Comparison of ENCODE assay signal across 12 mouse cellular contexts in the genomic region with DNA sequence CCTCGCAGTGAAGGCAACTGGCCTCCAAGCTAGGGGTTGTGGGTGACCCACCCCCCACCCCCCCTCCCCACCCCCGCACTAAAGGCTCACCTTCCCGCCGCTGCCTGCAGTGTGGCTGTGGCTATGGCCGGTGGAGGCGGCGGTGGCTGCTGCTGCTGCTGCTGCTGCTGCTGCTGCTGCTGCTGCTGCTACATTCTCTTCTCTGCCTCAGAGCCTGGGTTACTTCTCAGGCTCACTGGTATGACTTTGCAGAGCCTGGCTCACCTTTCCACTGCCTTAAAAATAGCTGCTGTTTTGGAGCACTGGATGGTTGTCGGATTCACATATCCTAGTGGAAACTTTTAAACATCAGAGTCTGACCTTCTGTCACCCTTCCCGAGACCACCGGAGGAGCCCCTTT. TPM values are rescaled to one million over a fixed set of nuclear protein-coding genes. Genes with fewer than 3 reads are reported as not detected.
DNase-seq lines count a peak whose midpoint lies in the region; ATAC-seq lines count a peak whose summit lies in the region.
"Had no signal": no experiment of that assay in that cellular context is flagged by ENCODE, and none has a peak within 500 bp of the region (broad histone marks: within the 10 kb centered on the region; RNA-seq: fewer than 3 reads in every experiment).

No protein-coding gene starts in this region.

- 0 out of 2 replicates have a peak overlapping the region, but pooled peaks have one; percentile 2 for H3K4me2 ChIP-seq in forebrain, embryonic 12.5 days
- H3K4me2 ChIP-seq in forebrain, embryonic 13.5 days: no peak overlapping the region
- 0 out of 2 replicates have a peak overlapping the region, but pooled peaks have one; percentile 11 for H3K4me2 ChIP-seq in liver, embryonic 11.5 days
- peak overlapping the region; percentile 34 for H3K4me2 ChIP-seq in hindbrain, embryonic 13.5 days
- peak overlapping the region; percentile 37 for H3K4me2 ChIP-seq in neural tube, embryonic 12.5 days (replicated peaks)

- H3K4me1 ChIP-seq in forebrain, embryonic 12.5 days: peaks cover 46% of the 10 kb centered on the region
- peaks cover 47% of the 10 kb centered on the region for H3K4me1 ChIP-seq in forebrain, embryonic 13.5 days
- H3K4me1 ChIP-seq in liver, embryonic 11.5 days (replicated peaks; ENCODE audit: control insufficient read depth, insufficient read depth, low read length): peaks cover 17% of the 10 kb centered on the region
- H3K4me1 ChIP-seq in hindbrain, embryonic 13.5 days (replicated peaks): peaks cover 83% of the 10 kb centered on the region
- peaks cover 25% of the 10 kb centered on the region for H3K4me1 ChIP-seq in neural tube, embryonic 12.5 days

- H3K27ac ChIP-seq in forebrain, embryonic 12.5 days: no peak overlapping the region
- H3K27ac ChIP-seq in forebrain, embryonic 13.5 days: no peak overlapping the region
- H3K27ac ChIP-seq in liver, embryonic 11.5 days (ENCODE audit: low read depth, low read length): no peak overlapping the region
- H3K27ac ChIP-seq in hindbrain, embryonic 13.5 days: no peak overlapping the region
- H3K27ac ChIP-seq in neural tube, embryonic 12.5 days: no peak overlapping the region

- no peak for DNase-seq in liver, embryonic 11.5 days (ENCODE audit: low spot score)
- DNase-seq in liver: no peak
- DNase-seq in urinary bladder, postnatal 25 days (ENCODE audit: low spot score): no peak
- no peak for DNase-seq in right cerebral cortex, adult 18-20 months
- DNase-seq: adrenal gland, postnatal 14 days; B cell, adult 2 months; thymus, postnatal 25 days had no signal

- no peaks in the 10 kb centered on the region for H3K36me3 ChIP-seq in forebrain, embryonic 12.5 days (replicated peaks)
- H3K36me3 ChIP-seq in forebrain, embryonic 13.5 days (ENCODE audit: poor library complexity, severe bottlenecking): no peaks in the 10 kb centered on the region
- no peaks in the 10 kb centered on the region for H3K36me3 ChIP-seq in liver, embryonic 11.5 days (ENCODE audit: control insufficient read depth, insufficient read depth, low read length)
- H3K36me3 ChIP-seq in hindbrain, embryonic 13.5 days: no peaks in the 10 kb centered on the region
- no peaks in the 10 kb centered on the region for H3K36me3 ChIP-seq in neural tube, embryonic 12.5 days

- no peak overlapping the region for H3K4me3 ChIP-seq in forebrain, embryonic 12.5 days (replicated peaks)
- no peak overlapping the region for H3K4me3 ChIP-seq in forebrain, embryonic 13.5 days
- no peak overlapping the region for H3K4me3 ChIP-seq in liver, embryonic 11.5 days (ENCODE audit: low read depth, low read length)
- no peak overlapping the region for H3K4me3 ChIP-seq in hindbrain, embryonic 13.5 days
- H3K4me3 ChIP-seq in neural tube, embryonic 12.5 days: no peak overlapping the region

- 0 out of 2 replicates have a peak, but pooled peaks have one; percentile 8 for ATAC-seq in forebrain, embryonic 12.5 days (ENCODE audit: low FRiP score)
- no peak for ATAC-seq in forebrain, embryonic 13.5 days
- ATAC-seq in liver, embryonic 11.5 days (replicated peaks; ENCODE audit: low FRiP score): 0 out of 2 replicates have a peak, but pooled peaks have one; percentile 47
- ATAC-seq in hindbrain, embryonic 13.5 days (ENCODE audit: low FRiP score): no peak
- no peak for ATAC-seq in neural tube, embryonic 12.5 days (ENCODE audit: low FRiP score, low read depth)
- ATAC-seq: intestine, postnatal 0 days had no signal

- H3K9ac ChIP-seq in forebrain, embryonic 12.5 days: no peak overlapping the region
- no peak overlapping the region for H3K9ac ChIP-seq in forebrain, embryonic 13.5 days
- no peak overlapping the region for H3K9ac ChIP-seq in liver, embryonic 11.5 days (ENCODE audit: low read depth, low read length)
- no peak overlapping the region for H3K9ac ChIP-seq in hindbrain, embryonic 13.5 days
- H3K9ac ChIP-seq in neural tube, embryonic 12.5 days: no peak overlapping the region

- H3K27me3 ChIP-seq in forebrain, embryonic 12.5 days: peaks cover 13% of the 10 kb centered on the region
- peaks cover 3% of the 10 kb centered on the region; the same call in 1 of the 2 replicates for H3K27me3 ChIP-seq in forebrain, embryonic 13.5 days
- H3K27me3 ChIP-seq in liver, embryonic 11.5 days (replicated peaks; ENCODE audit: control insufficient read depth, insufficient read depth, low read length): no peaks in the 10 kb centered on the region
- H3K27me3 ChIP-seq in hindbrain, embryonic 13.5 days: no peaks in the 10 kb centered on the region
- no peaks in the 10 kb centered on the region for H3K27me3 ChIP-seq in neural tube, embryonic 12.5 days (replicated peaks)

- 6% methylated on average over 10 of the region's 10 CpGs for WGBS in forebrain, embryonic 12.5 days
- 8% methylated on average over 9 of the region's 10 CpGs for WGBS in forebrain, embryonic 13.5 days
- WGBS in liver, embryonic 11.5 days: 13% methylated on average over 10 of the region's 10 CpGs
- WGBS in hindbrain, embryonic 13.5 days: 8% methylated on average over 7 of the region's 10 CpGs
- 6% methylated on average over 10 of the region's 10 CpGs for WGBS in neural tube, embryonic 12.5 days

- H3K9me3 ChIP-seq in forebrain, embryonic 12.5 days: no peaks in the 10 kb centered on the region
- H3K9me3 ChIP-seq in forebrain, embryonic 13.5 days (replicated peaks): no peaks in the 10 kb centered on the region
- no peaks in the 10 kb centered on the region for H3K9me3 ChIP-seq in liver, embryonic 11.5 days (ENCODE audit: control insufficient read depth, low read length)
- no peaks in the 10 kb centered on the region for H3K9me3 ChIP-seq in hindbrain, embryonic 13.5 days
- no peaks in the 10 kb centered on the region for H3K9me3 ChIP-seq in neural tube, embryonic 12.5 days

RNA-seq across cellular contexts. Expression of gene Igsf3, which starts 11.0 kb away (rescaled TPM):
- 27.8 and 29.0 TPM in 2 replicates for polyA plus RNA-seq in forebrain, embryonic 12.5 days (2016; fragmentation: Nextera tagmentation; extraction: Ambion mirVana)
- 39.7 and 42.2 TPM in 2 replicates for polyA plus RNA-seq in forebrain, embryonic 13.5 days (2015; fragmentation: Nextera tagmentation; extraction: Ambion mirVana)
- 16.6 and 17.3 TPM in 2 replicates for polyA plus RNA-seq in liver, embryonic 11.5 days (2014; fragmentation: Nextera tagmentation; extraction: Ambion mirVana)
- polyA plus RNA-seq in hindbrain, embryonic 13.5 days (2015; fragmentation: Nextera tagmentation; extraction: Ambion mirVana): 81.4 and 87.9 TPM in 2 replicates
- polyA plus RNA-seq in neural tube, embryonic 12.5 days (2016; fragmentation: Nextera tagmentation; extraction: Ambion mirVana): 49.8 and 55.0 TPM in 2 replicates

Comparison
In these comparisons a context has a peak if more than half of its experiments do, and no peak if none do; other contexts are left out.
1. ATAC-seq: peak in forebrain, embryonic 12.5 days (single experiment) and liver, embryonic 11.5 days (single experiment); none in forebrain, embryonic 13.5 days (single experiment), hindbrain, embryonic 13.5 days (single experiment) and neural tube, embryonic 12.5 days (single experiment).